Mouse (Mus musculus) CD4-positive, CD25-positive, alpha-beta regulatory T cell, adult 4 months (primary cell): ENCODE measurements around the gene Clstn2. TPM values are rescaled to one million over a fixed set of nuclear protein-coding genes. Genes with fewer than 3 reads are reported as not detected.

Source experiments
- ATAC-seq: one replicate; pipeline ENCODE4 v1.8.0; 2017
- polyA plus RNA-seq, 2 experiments: library from polyadenylated mRNA; unstranded; fragments of 100-300 nt; shearing (Covaris generic); gene quantifications; one replicate each; pipeline ENCODE4 v1.2.1; 2017

The Clstn2 gene
- polyA plus RNA-seq, 2 experiments from 2014 or later: not detected

DNA sequence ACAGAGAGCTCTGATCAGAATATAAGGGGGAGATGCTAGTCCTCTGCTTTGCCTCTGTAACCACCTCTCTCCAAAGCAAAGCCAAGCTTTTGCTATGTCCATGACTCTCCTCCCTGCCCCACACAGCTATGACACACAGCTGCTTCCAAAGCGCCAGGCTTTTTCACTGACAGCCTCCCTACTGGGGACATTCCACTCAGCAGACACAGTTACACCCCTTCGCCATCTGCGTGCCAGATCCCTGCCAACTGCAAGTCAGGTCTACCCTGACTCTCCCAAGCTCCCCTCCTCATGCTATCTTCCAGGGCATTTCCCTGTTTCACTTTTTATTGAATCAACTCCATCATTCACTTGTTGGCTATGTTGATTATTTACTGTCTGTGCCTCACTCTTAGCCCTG, 259.1 kb downstream of the Clstn2 start:
- ATAC-seq: no peak

DNA sequence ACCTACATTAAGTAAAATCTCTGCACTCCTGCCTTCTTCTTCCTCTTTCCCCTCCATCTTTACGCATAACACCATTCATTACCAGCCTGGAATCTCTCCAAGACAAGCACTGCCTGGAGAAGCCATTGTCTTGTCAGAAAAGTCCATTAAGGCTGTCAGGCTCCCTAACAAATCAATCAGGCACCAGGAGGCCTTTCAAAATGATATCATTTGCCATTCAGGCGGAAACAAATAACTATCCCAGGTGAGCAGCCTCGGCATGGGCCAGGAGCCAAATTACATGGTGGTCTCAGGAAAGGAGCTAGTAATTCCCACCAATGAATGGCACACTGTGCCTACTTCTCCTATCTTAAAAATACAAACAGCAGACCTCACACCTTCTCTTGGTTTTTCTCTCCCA, 260.6 kb downstream of the Clstn2 start:
- ATAC-seq: no peak

DNA sequence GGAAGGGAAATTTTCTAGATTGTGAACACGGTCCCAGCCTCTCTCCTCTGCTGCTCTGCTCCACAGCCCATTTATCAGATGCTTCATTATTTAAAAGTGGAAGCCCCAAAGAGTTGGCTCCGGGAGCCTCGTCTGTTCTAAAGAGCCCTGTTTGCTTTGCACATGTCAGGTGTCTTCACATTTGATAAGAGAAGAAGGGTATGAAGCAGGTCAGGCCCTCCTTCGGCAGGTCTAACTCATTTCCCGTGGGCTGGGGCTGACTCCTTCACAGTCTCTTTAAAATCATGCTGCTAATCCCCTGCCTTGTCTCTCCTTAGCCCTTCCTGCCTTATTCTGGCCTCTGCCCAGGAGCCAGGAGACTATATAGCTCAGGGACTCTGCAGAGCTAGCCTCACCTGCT, 263.6 kb downstream of the Clstn2 start:
- ATAC-seq: no peak

DNA sequence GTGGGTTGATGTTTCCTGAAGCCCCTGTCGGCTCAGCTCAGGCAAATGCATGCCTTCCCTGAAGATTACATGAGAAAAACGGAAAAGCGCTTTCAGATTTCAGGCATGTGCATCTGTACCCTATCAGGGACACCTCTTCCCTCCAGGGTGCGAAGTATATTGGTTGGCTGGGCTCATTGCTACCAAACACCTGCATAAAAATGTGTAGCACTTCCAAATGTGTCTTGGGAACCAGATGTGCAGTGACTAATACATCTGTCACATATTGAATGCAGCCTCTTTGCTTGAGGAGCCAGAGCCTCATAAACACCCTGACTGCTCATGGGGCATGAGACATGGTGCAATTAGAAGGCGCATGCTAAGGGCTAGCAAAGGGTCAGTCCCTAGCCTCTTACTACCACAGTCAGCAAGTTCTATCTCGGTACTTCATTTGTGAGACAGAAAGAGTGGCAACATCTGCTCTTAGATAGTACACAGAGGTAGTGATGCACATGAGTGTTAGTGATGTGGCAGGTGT, 267.7 kb downstream of the Clstn2 start:
- ATAC-seq: no peak

DNA sequence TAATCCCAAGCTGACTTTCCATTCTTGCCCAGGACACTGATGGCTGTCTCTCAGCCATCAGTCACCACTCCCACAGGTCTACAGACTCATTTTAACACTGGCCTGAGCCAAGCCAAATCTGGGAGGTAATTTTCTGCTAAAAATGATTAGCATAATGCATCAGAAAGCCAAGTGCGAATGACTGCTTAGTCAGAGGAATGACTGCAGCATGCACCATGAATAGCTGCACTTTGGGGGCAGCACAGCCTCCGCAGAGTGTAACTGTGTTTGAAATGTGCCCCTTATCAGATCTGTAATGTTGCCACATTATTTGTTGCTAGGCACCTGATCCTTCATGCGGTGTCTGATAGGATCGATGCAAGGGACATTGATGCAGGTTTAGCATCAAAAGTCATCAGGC, 269.9 kb downstream of the Clstn2 start:
- ATAC-seq: no peak

DNA sequence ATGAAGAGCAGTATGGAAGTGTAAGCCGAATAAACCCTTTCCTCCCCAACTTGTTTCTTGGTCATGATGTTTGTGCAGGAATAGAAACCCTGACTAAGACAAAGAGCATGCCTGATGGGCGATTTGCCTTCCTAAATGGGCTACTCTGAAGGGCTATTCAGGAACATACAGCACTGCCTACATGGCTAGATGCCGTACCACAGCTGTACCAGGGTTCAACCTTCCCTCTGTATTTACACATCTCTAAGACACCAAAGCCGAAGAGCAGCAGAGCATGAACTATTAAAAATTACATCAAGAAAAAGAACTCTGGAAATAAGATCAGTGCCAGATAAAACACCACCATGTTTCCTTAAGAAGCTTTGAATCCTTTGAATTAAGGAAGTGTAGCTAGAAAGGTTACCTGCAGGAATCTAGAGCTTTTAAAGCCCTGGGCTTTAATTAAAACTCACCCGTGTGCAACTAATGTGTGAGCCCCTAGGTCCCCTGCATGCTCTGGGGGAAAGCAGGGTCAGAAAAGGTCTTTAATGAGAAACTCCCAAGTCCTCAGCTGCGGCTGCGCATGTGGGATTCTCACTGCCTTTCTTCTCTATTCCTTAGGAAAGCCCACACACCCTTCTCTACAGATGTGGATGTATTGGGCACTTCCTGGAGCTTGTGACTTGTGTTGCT, 277.2 kb downstream of the Clstn2 start:
- no peak for ATAC-seq

DNA sequence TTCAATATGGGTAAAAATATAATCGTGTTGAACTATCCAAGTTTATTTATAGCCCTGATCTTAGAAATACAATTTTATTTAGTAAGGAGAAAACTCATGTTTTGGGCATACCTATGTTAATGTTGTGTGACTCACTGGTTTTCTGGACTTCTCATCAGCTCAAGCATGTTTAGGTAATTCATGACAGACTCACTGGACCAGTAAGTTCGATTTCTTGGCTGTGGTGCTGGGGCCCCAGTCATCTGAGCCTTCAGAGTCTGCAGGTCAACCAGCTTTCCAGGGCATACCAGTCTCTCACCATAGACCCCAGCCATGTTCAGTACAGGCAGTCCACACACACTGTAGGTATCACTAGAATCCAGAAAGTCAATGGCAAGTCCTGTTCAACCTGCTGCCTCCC, 279.3 kb downstream of the Clstn2 start:
- no peak for ATAC-seq

DNA sequence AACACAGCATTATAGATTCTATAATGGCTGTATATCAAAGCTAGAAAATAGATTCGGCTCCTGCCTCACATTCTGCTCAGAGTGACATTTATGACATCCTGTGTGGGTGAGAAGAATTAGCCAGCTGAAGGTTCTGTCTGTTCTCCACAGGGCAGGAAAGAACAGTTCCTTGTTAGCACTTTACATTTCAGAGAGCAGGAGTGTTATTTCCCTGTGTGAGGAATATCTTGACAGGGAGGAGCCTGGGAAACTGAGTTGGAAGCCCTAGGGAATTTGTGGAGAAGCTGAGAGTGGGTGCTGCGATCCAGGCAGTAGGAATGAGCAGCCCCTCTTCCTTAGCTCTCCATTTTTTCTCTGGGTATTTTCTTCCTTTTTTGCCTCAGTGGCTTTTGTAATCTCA, 286.4 kb downstream of the Clstn2 start:
- ATAC-seq: no peak

DNA sequence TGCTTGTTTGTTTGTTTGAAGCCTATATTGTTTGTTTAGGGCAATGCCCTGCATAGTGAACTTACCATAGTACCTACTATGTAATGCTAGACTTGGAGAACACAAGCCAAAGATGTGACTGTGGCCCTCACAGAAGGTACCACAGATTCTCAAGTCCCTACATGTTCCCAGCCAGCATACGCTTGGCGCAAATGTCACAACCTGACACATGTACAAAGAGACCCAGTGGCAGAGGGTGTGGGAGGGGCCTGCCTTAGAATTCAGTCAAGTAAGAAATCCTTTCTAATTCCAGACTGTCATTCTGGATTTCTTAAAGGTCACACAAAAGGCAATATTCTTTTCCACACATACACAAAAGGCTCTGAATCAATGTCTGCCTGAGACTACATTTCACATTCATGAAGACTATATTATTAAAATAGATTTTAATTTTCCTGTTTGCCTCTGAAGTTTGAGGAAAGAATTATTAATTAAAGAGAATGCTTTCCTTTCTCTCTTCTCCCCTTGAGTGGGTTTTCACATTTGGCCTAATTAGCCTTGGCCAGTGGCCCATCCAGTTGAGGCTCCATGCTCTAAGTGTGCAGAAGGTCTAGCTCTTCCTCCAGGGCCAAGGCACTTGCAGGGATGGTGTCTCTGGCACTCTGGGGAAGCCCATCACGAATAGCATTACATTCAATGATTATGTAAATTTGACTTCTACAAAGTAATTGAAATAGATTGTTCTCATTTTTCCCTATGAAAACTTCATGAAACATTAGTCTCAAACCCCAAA, 305.1 kb downstream of the Clstn2 start:
- ATAC-seq: no peak

DNA sequence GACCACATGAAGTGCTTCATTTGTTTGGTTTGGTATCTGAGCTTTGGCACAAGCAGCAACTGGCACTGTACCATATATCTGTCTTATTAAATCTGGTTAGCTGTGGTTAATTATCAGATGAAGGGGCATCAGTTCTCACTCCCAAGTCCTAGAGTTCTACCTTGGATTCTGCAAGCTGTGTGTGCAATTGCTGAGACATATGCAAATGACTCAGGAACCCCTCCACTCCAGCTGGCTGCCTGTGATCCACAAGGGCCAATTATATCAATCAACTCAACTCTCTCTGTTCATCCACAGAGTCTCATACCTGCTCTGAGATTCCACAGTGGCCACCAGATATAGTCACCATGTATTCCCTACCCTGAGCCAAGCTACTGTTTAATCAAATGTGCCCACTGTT, 315.3 kb downstream of the Clstn2 start:
- ATAC-seq: no peak

DNA sequence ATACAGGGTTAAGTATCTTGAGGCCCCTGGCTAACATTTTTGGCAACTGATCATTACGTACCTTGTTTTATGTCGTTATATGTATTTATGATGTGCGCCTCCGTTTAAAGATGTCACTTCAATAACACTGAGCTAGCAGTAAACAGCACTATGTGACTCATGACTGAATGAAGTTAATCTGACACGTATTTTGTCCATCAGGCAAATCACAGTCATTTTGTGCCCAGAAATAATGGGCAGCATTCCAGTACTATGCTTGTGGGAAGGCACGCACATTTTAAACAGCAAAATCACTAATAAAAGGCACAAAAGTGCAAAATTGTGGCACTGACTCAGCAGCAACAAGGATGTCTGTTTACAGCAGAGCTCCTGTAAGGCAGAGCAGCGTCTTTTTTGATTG, 316.0 kb downstream of the Clstn2 start:
- ATAC-seq: no peak

DNA sequence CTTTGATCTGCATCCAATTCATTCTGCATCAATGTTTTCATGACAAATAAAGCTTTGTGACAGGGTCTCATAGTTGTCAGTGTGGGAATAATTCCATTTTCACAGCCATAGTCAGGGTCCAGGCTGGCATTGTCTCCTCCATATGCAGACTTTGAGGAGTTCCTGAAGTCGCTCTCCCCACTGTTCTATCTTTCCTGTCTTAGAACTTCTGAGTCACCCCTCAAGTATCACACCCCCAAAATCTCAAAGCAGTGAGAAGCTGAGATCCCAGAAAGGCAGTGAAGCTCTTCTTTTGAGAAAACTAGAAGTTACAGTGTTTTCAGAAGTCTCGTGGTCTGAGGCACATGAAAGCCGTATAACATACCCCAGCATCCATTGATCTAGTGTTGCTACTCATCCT, 320.1 kb downstream of the Clstn2 start:
- no peak for ATAC-seq

DNA sequence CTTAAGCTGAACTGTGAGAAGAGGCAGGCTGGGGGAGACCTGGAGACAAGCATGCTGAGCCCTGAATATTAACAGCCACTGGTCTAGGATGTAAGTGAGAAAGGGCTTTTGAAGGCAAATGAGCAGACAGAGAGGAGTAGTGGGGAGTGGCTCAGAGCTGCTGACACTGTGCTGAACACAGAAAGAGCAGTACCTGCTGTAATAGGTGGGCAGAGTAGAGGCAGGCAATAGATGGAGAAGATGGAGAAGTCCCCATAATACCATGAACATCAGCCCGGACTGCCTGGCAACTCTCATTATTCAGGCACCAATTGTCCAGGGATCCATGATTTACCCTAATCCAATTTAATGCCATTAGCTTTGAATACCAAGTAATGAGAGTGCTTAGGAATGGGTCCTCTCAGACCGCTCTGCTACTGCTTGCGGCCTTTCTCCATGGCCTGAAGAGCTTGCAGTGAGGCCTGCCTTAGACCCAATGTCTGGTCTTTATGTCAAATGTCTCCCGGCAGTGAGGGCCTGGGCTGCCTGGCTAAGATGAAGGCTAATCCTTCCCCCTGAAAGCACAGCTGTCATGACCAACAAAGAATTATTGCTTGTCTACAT, 329.0 kb downstream of the Clstn2 start:
- ATAC-seq: no peak

DNA sequence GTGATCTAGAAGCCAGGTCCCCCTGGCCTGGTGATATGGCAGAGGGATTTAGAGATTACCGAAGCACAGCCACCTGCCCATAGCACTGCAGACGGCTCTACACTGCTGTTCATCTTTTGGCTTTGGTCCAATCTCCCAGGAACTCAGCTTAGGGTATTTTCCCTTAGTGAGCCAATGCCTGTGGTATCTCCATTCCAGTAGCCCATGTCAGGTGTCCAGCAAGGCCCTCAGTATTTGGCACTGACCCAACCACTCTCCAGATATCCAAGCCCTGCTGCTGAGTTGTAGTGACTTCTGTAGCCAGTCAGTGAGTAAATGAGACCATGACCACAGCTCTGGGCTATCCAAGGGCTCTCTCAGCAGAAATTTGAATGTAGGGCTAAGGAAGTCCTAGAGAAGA, 330.0 kb downstream of the Clstn2 start:
- no peak for ATAC-seq

DNA sequence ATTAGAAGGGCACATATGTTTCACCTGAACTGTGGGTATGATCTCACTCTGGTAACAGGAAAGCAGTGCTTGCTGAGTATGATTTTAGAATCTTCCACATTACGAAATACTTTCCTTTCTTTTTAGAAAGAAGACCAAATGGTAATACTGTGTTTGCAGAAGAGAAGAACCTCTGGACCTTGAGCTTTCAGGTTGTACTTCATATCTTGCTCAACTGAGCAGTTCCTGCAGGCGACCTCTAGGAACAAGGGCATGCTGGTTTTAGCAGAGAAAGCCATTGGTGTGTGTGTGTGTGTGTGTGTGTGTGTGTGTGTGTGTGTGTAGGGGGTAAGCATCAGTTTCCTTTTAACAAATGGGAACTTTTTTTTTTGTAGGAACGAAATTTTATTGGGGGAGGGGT, 333.0 kb downstream of the Clstn2 start:
- no peak for ATAC-seq

DNA sequence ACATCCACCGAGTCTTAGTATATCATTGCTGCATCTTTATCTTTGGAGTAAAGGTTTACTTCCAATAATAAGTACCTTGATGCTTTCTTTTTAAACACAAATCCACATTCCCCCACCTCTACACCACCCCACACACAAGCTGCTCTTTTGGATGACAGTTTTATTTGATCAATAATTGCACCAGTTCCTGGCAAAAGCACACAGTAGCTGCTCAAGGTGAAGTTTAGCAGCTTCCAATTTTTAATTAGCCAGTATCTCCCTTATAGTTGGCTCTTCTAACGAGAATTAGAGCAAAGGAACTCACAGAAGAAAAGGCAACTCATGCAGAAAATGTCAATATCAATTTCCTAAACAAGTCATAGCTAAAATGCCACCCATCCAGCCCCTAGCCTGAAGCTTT, 334.0 kb downstream of the Clstn2 start:
- ATAC-seq: no peak

DNA sequence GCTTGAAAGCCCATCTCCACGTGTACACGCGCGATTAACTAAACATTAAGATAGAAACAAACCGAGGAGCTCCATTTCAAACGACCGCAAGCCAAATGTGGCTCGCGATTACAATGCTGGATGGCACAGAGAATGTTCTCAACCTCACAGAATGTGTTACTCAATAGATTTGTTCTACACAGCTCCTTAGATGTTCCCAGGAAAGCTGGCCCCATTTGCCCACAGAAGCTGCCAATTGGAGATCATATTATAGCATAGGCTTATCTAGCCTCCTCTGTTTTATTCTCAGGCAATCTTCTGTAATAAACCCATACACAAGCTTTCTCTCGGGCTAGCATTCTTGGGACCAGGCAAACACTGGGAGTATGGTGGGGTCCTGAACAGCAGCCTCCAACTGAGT, 334.9 kb downstream of the Clstn2 start:
- ATAC-seq: no peak

DNA sequence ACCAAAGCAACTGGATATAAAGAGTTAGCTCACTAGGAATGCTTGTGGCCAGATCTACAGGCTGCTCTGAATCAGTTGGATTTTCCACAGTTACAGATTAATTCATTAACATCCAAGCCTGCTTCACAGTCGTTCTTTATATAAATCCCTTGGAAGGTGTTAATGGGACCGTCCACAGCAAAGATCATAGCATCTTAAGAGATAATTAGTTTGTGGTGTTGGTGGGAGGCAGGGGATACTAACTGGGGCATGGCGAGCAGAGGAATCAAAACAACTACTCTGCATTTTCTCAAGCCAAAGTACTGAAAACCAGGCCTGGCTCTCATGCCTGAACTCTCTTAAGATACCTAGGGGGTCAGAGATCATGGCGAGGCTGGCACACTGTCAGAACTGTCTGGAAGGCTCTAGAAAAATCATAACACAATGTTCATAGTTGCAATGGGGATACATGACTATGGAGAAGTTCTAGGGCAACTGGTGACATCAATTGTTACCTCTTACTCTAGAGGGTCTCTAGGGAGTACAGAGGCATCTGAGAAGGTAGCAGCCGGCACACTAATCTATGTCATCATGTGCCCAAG, 336.2 kb downstream of the Clstn2 start:
- no peak for ATAC-seq

DNA sequence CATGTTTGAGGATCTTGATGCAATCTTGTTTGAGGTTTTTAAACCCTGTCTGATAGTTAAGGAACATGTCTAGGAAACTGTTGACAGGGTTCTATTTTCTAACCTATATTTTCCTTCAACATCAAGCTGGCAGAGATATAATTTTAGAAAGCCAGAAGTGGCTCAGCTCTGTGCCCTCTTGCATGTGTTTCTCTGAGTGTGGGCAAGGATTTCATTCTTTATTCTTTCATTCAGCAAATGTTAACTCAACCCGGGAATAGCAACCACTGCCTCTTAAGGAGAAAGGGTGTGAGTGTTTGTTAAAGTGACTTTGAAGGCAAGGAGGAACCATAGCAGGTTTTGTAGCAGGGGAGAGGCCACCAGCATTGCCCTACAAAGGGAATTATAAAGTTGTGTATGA, 337.7 kb downstream of the Clstn2 start:
- no peak for ATAC-seq

DNA sequence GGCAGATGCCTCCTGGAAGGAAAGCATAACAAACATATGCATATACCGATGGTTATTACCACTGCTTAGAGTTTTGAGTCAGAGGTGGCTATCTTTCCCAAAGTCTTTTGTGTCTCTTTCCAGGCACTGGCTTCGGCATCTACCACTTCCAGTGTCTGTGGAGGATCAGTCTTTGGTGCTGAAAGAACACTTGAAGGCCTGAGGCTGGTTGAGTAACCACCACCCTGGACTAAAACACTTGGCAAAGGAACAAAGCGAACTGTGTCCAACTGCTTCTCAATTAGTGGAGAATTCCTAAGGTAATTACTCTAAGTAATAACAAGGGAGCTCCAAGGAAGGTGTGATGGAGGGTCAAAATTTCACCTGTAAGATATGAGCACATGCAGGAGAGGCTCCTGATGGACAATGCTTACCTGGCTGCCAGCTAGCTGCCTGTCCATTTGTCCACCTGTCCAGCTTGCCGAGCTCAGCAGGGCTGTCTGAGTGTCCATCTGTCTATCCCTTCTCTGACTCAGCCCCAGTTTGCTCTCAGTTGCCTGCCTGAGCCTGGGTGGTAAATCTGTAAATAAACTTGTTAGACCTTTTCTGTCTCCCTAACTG, 346.1 kb downstream of the Clstn2 start:
- ATAC-seq: no peak

DNA sequence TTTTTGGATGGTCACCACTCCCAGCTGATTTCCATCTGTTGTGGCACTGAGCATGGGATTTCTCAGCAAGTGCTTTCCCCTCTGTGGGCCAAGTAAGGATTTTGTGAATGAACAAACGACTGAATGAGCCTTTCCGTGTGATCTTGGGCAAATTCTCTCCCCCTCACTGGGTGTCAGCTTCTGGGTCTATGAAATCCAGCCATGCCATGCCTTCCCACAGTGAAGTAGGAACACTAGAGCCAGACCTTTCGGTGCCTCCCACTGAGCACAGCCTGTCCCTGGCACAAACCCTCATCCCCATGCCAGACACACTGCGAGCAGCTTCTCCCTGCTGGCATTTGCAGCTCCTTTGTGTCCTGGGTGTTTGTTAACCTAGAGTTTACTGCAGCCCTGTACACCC, 347.3 kb downstream of the Clstn2 start:
- ATAC-seq: no peak

DNA sequence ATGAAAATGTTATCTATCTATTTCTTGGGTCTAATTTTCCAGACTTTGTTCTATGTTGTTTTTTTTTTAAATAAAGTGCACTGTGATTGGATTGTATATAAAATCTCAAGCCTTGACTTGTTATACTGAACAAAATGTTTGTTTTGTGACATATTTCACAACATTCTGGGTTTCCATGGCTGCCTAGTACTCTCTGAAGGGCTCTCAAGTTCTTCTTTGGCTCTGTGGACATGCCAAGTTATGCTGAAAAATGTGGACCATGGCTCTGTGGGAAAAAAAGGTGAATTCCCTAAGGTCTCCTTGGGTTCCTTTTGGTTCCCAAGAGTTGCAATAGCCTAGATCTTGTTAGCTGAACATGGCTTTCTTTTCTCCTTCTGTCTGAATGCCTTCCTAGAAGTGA, 353.1 kb downstream of the Clstn2 start:
- ATAC-seq: no peak

DNA sequence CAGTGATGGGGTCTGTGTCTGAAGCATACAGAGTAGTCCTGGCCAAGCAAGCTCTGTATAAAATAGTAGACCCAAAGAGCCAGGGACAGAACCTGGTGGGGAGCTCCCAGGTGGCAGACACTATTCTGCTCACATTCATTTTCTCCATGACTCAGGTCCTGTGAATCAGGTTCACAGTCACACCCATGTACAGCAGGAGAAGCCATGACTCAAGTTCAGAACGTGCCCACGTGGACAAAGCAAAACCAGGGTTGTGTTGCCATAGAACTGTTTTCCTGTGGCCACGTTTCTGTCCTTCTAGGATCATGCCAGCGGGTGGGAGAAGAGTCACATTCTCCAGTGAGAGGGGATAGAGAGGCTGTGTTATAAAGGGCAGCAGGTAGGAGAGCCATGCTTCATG, 353.9 kb downstream of the Clstn2 start:
- ATAC-seq: no peak
